Mouse (Mus musculus) forebrain, embryonic 15.5 days (tissue): ENCODE measurements around the gene Rhox2g. TPM values are rescaled to one million over a fixed set of nuclear protein-coding genes. Genes with fewer than 3 reads are reported as not detected.
"Not testable (repeated sequence)": the region's sequence is repeated elsewhere in the genome, so short reads cannot be mapped to it uniquely, and the experiment has no call there.

Source experiments
- ATAC-seq: fragments of 200-750 bp; cut with Nextera tagmentation; replicated peaks from 2 replicates; pipeline ENCODE4 v1.8.0; 2017; ENCODE audit warnings: mild to moderate bottlenecking, moderate TSS enrichment, moderate library complexity
- H3K27ac ChIP-seq: fragments of 300-500 bp; sonication (generic); replicated peaks from 2 replicates; pipeline ENCODE4 v1.5.1; 2015; ENCODE audit warnings: mild to moderate bottlenecking, inconsistent platforms
- H3K27me3 ChIP-seq: fragments of 300-500 bp; sonication (generic); 2 replicates; pipeline ENCODE4 v1.6.1; 2015; ENCODE audit warnings: inconsistent platforms
- H3K36me3 ChIP-seq: fragments of 300-500 bp; sonication (generic); 2 replicates; pipeline ENCODE4 v1.6.1; 2015; ENCODE audit warnings: mild to moderate bottlenecking, inconsistent platforms
- H3K4me1 ChIP-seq: fragments of 300-500 bp; sonication (generic); 2 replicates; pipeline ENCODE4 v1.6.1; 2015; ENCODE audit warnings: inconsistent platforms
- H3K4me2 ChIP-seq: fragments of 300-500 bp; sonication (generic); replicated peaks from 2 replicates; pipeline ENCODE4 v1.6.1; 2015; ENCODE audit warnings: mild to moderate bottlenecking, inconsistent platforms
- H3K4me3 ChIP-seq: fragments of 300-500 bp; sonication (generic); 2 replicates; pipeline ENCODE4 v1.5.1; 2015; ENCODE audit warnings: mild to moderate bottlenecking, inconsistent platforms
- H3K9ac ChIP-seq: fragments of 300-500 bp; sonication (generic); replicated peaks from 2 replicates; pipeline ENCODE4 v1.6.1; 2015; ENCODE audit warnings: mild to moderate bottlenecking, inconsistent platforms
- H3K9me3 ChIP-seq: fragments of 300-500 bp; sonication (generic); 2 replicates; pipeline ENCODE4 v1.6.1; 2016; ENCODE audit warnings: inconsistent platforms
- WGBS: fragments of 180-500 bp; shearing (Covaris S2); methylation state at CpG from one replicate; pipeline ENCODE4 v1.1.7; 2015; ENCODE audit warnings: mixed read lengths; 5-methylcytosine and 5-hydroxymethylcytosine counted together
- polyA plus RNA-seq: library from polyadenylated mRNA; unstranded; fragments of >200 nt; fragmentation: Nextera tagmentation; extraction: Ambion mirVana; gene quantifications from 2 replicates; pipeline ENCODE4 v1.2.1, GENCODE M21; 2015

Gene Rhox2g
- polyA plus RNA-seq = not detected in 2 replicates

GRCm38 (mm10) chrX:37643370-37643769, at the start of gene Rhox2g:
Gene Rhox2g, minus strand, starts transcription at chrX:37643470.
- not testable (repeated sequence) for H3K36me3 ChIP-seq, H3K4me1 ChIP-seq, H3K4me3 ChIP-seq, ATAC-seq, H3K4me2 ChIP-seq, H3K27me3 ChIP-seq, H3K9me3 ChIP-seq, H3K9ac ChIP-seq, H3K27ac ChIP-seq
- WGBS = 90% methylated on average over 6 of the region's 6 CpGs

- no peak overlapping the region for H3K4me3 ChIP-seq
- H3K27ac ChIP-seq = no peak overlapping the region
- H3K4me1 ChIP-seq = no peaks in the 10 kb centered on the region
- H3K9ac ChIP-seq = no peak overlapping the region
- ATAC-seq = no peak
- H3K36me3 ChIP-seq = no peaks in the 10 kb centered on the region
- H3K27me3 ChIP-seq = no peaks in the 10 kb centered on the region
- no peak overlapping the region for H3K4me2 ChIP-seq
- WGBS = 80% methylated on average over 2 of the region's 2 CpGs
- H3K9me3 ChIP-seq = no peaks in the 10 kb centered on the region
These were observed 49.0 kb upstream of the Rhox2g start for GRCm38 (mm10) chrX:37692261-37692660.

- H3K4me3 ChIP-seq = no peak overlapping the region
- no peak overlapping the region for H3K4me2 ChIP-seq
- no peaks in the 10 kb centered on the region for H3K4me1 ChIP-seq
- no peak overlapping the region for H3K27ac ChIP-seq
- WGBS = 87% methylated on average over 24 of the region's 24 CpGs
- no peaks in the 10 kb centered on the region for H3K36me3 ChIP-seq
- no peak overlapping the region for H3K9ac ChIP-seq
- H3K9me3 ChIP-seq = no peaks in the 10 kb centered on the region
- ATAC-seq = no peak
- no peaks in the 10 kb centered on the region for H3K27me3 ChIP-seq
These were observed 39.9 kb upstream of the Rhox2g start for GRCm38 (mm10) chrX:37683031-37683715.

- not testable (repeated sequence) for H3K27ac ChIP-seq
These were observed 29.9 kb upstream of the Rhox2g start, which contains the start of gene Rhox2h for GRCm38 (mm10) chrX:37673177-37673576. Gene Rhox2h, minus strand, starts transcription at chrX:37673277.

GRCm38 (mm10) chrX:37668664-37669063, 25.4 kb upstream of the Rhox2g start, which contains the start of gene Rhox3h:
Gene Rhox3h, minus strand, starts transcription at chrX:37668764.
- H3K36me3 ChIP-seq = not testable (repeated sequence)
- WGBS = 94% methylated on average over 1 of the region's 3 CpGs

More at GRCm38 (mm10) chrX:37673177-37673576, 29.9 kb upstream of the Rhox2g start, which contains the start of gene Rhox2h:
- H3K4me3 ChIP-seq, H3K4me2 ChIP-seq, H3K36me3 ChIP-seq, H3K4me1 ChIP-seq, H3K9ac ChIP-seq, H3K9me3 ChIP-seq, H3K27me3 ChIP-seq, ATAC-seq: not testable (repeated sequence)
- WGBS = 87% methylated on average over 8 of the region's 8 CpGs

GRCm38 (mm10) chrX:37651227-37651626, 8.0 kb upstream of the Rhox2g start, which contains the start of gene Rhox4g:
Gene Rhox4g, minus strand, starts transcription at chrX:37651327.
- WGBS = 89% methylated on average over 16 of the region's 20 CpGs
- not testable (repeated sequence) for H3K36me3 ChIP-seq, H3K9me3 ChIP-seq, H3K27ac ChIP-seq, H3K4me2 ChIP-seq, H3K9ac ChIP-seq, H3K4me3 ChIP-seq, H3K27me3 ChIP-seq, ATAC-seq, H3K4me1 ChIP-seq

More at GRCm38 (mm10) chrX:37668664-37669063, 25.4 kb upstream of the Rhox2g start, which contains the start of gene Rhox3h:
- not testable (repeated sequence) for H3K4me1 ChIP-seq, H3K9ac ChIP-seq, H3K4me3 ChIP-seq, H3K27ac ChIP-seq, ATAC-seq, H3K4me2 ChIP-seq, H3K9me3 ChIP-seq, H3K27me3 ChIP-seq

GRCm38 (mm10) chrX:37628512-37628911, 14.8 kb downstream of the Rhox2g start, which contains the start of gene Rhox3g:
Gene Rhox3g, minus strand, starts transcription at chrX:37628612.
- ATAC-seq, H3K4me2 ChIP-seq, H3K36me3 ChIP-seq, H3K27ac ChIP-seq, H3K9me3 ChIP-seq, H3K4me1 ChIP-seq, H3K27me3 ChIP-seq, H3K9ac ChIP-seq, H3K4me3 ChIP-seq: not testable (repeated sequence)
- 82% methylated on average over 2 of the region's 2 CpGs for WGBS

GRCm38 (mm10) chrX:37607604-37608003, 35.7 kb downstream of the Rhox2g start, which contains the start of gene Rhox4f:
Gene Rhox4f, minus strand, starts transcription at chrX:37607704.
- H3K9me3 ChIP-seq, H3K4me1 ChIP-seq, H3K36me3 ChIP-seq, H3K4me3 ChIP-seq, H3K9ac ChIP-seq, ATAC-seq, H3K27ac ChIP-seq, H3K27me3 ChIP-seq, H3K4me2 ChIP-seq: not testable (repeated sequence)
- 97% methylated on average over 18 of the region's 19 CpGs for WGBS

Other genes starting within 250 kb of the Rhox2g start
- gene Rhox2b, start 231.4 kb downstream of the Rhox2g start, polyA plus RNA-seq = not detected in 2 replicates
- not detected in 2 replicates for gene Rhox4b, start 211.0 kb downstream of the Rhox2g start, polyA plus RNA-seq
- gene Rhox2c, start 189.8 kb downstream of the Rhox2g start, polyA plus RNA-seq = not detected in 2 replicates
- not detected in 2 replicates for gene Rhox3c, start 184.9 kb downstream of the Rhox2g start, polyA plus RNA-seq
- not detected in 2 replicates for gene Rhox4c, start 163.1 kb downstream of the Rhox2g start, polyA plus RNA-seq
- not detected in 2 replicates for gene Rhox2d, start 150.0 kb downstream of the Rhox2g start, polyA plus RNA-seq
- not detected in 2 replicates for gene Rhox4d, start 129.1 kb downstream of the Rhox2g start, polyA plus RNA-seq
- gene Rhox2e, start 113.0 kb downstream of the Rhox2g start, polyA plus RNA-seq = not detected in 2 replicates
- gene Rhox3e, start 101.5 kb downstream of the Rhox2g start, polyA plus RNA-seq = not detected in 2 replicates
- gene Rhox4e, start 86.1 kb downstream of the Rhox2g start, polyA plus RNA-seq = not detected in 2 replicates
- gene Rhox2f, start 72.1 kb downstream of the Rhox2g start, polyA plus RNA-seq = not detected in 2 replicates
- not detected in 2 replicates for gene Rhox3f, start 62.5 kb downstream of the Rhox2g start, polyA plus RNA-seq
- gene Rhox4f, start 35.8 kb downstream of the Rhox2g start, polyA plus RNA-seq = not detected in 2 replicates
- gene Rhox3g, start 14.9 kb downstream of the Rhox2g start, polyA plus RNA-seq = not detected in 2 replicates
- gene Rhox4g, start 7.9 kb upstream of the Rhox2g start, polyA plus RNA-seq = not detected in 2 replicates
- gene Rhox3h, start 25.3 kb upstream of the Rhox2g start, polyA plus RNA-seq = not detected in 2 replicates
- not detected in 2 replicates for gene Rhox2h, start 29.8 kb upstream of the Rhox2g start, polyA plus RNA-seq
- not detected in 2 replicates for gene Rhox5, start 161.4 kb upstream of the Rhox2g start, polyA plus RNA-seq
- gene Rhox6, start 183.4 kb upstream of the Rhox2g start, polyA plus RNA-seq = not detected in 2 replicates
- not detected in 2 replicates for gene Rhox7a, start 188.2 kb upstream of the Rhox2g start, polyA plus RNA-seq
- gene Rhox8, start 235.5 kb upstream of the Rhox2g start, polyA plus RNA-seq = not detected in 2 replicates